ENCODE assay signal across 8 mouse cellular contexts in genomic region chr4:133574070-133574842, GRCm38 (mm10). TPM values are rescaled to one million over a fixed set of nuclear protein-coding genes. Genes with fewer than 3 reads are reported as not detected.
DNase-seq lines count a peak whose midpoint lies in the region; ATAC-seq and TF ChIP-seq lines count a peak whose summit lies in the region.

Gene Gpatch3 (plus strand): TSS chr4:133574745.

- H3K4me3 ChIP-seq in C2C12 (ENCODE audit: insufficient read depth, poor library complexity, severe bottlenecking) = peak within 1 kb of the TSS; percentile 76
- H3K4me3 ChIP-seq in erythroblast, embryonic 14.5 days (replicated peaks) = peak within 1 kb of the TSS; percentile 88
- H3K4me3 ChIP-seq in heart, embryonic 13.5 days = peak within 1 kb of the TSS; percentile 100
- H3K4me3 ChIP-seq in liver, embryonic 12.5 days = peak within 1 kb of the TSS; percentile 96
- peak within 1 kb of the TSS; percentile 96 for H3K4me3 ChIP-seq in stomach, embryonic 15.5 days (replicated peaks)

- peaks cover 19% of the 10 kb centered on the region for H3K79me2 ChIP-seq in C2C12 (ENCODE audit: control insufficient read depth, insufficient read depth)

- H3K9ac ChIP-seq in heart, embryonic 13.5 days = peak within 1 kb of the TSS; percentile 94
- H3K9ac ChIP-seq in liver, embryonic 12.5 days = peak within 1 kb of the TSS; percentile 89
- H3K9ac ChIP-seq in stomach, embryonic 15.5 days = peak within 1 kb of the TSS; percentile 86

- H3K9me3 ChIP-seq in erythroblast, embryonic 14.5 days (ENCODE audit: control insufficient read depth, low read length) = 0 out of 2 replicates have a peak, but pooled peaks cover 2% of the 10 kb centered on the region
- H3K9me3 ChIP-seq in heart, embryonic 13.5 days = 0 out of 2 replicates have a peak, but pooled peaks cover 4% of the 10 kb centered on the region
- H3K9me3 ChIP-seq in liver, embryonic 12.5 days (replicated peaks) = no peaks in the 10 kb centered on the region
- H3K9me3 ChIP-seq in stomach, embryonic 15.5 days = no peaks in the 10 kb centered on the region

- DNase-seq in brain, embryonic 14.5 days (ENCODE audit: low read depth) = peak; percentile 97
- peak; percentile 96 for DNase-seq in kidney, postnatal 10 days
- DNase-seq in natural killer cell, adult 2 months (ENCODE audit: low spot score in 2 of 2) = peak; percentile 87 to 90

- no peaks in the 10 kb centered on the region for H3K27me3 ChIP-seq in C2C12 (ENCODE audit: control insufficient read depth, insufficient read depth, insufficient read length)
- no peaks in the 10 kb centered on the region for H3K27me3 ChIP-seq in erythroblast, embryonic 14.5 days (ENCODE audit: control insufficient read depth)
- no peaks in the 10 kb centered on the region for H3K27me3 ChIP-seq in heart, embryonic 13.5 days (replicated peaks)
- no peaks in the 10 kb centered on the region for H3K27me3 ChIP-seq in liver, embryonic 12.5 days (replicated peaks)
- H3K27me3 ChIP-seq in stomach, embryonic 15.5 days (replicated peaks) = no peaks in the 10 kb centered on the region

- H3K4me1 ChIP-seq in erythroblast, embryonic 14.5 days (ENCODE audit: control insufficient read depth) = peaks cover 26% of the 10 kb centered on the region
- H3K4me1 ChIP-seq in heart, embryonic 13.5 days = peaks cover 18% of the 10 kb centered on the region
- peaks cover 25% of the 10 kb centered on the region for H3K4me1 ChIP-seq in liver, embryonic 12.5 days
- H3K4me1 ChIP-seq in stomach, embryonic 15.5 days = peaks cover 8% of the 10 kb centered on the region

- H3K79me3 ChIP-seq in C2C12 (ENCODE audit: low read depth) = no peaks in the 10 kb centered on the region

- H3K36me3 ChIP-seq in C2C12 (ENCODE audit: control insufficient read depth, insufficient read depth) = peaks cover 10% of the 10 kb centered on the region
- H3K36me3 ChIP-seq in erythroblast, embryonic 14.5 days (ENCODE audit: control insufficient read depth) = peaks cover 17% of the 10 kb centered on the region
- peaks cover 19% of the 10 kb centered on the region for H3K36me3 ChIP-seq in heart, embryonic 13.5 days
- H3K36me3 ChIP-seq in liver, embryonic 12.5 days = peaks cover 16% of the 10 kb centered on the region
- H3K36me3 ChIP-seq in stomach, embryonic 15.5 days = peaks cover 14% of the 10 kb centered on the region

- peak; percentile 76 for ATAC-seq in heart, embryonic 13.5 days (ENCODE audit: extremely low read depth, insufficient number of reproducible peaks, low FRiP score, low TSS enrichment)
- ATAC-seq in liver, embryonic 12.5 days = peak; percentile 85
- peak; percentile 75 for ATAC-seq in stomach, embryonic 15.5 days (ENCODE audit: insufficient read depth, low FRiP score, low read depth)

- no peak for TF ChIP-seq CTCF in C2C12 (IDR thresholded peaks at IDR 0.05; ENCODE audit: control insufficient read depth, insufficient read depth, insufficient read length)
- TF ChIP-seq CTCF in brain, embryonic 14.5 days (IDR thresholded peaks at IDR 0.05; ENCODE audit: borderline replicate concordance, extremely low read depth, insufficient read depth, insufficient read length) = peak; percentile 19; the same call in 1 of the 2 replicates

- WGBS in heart, embryonic 13.5 days = 7% methylated on average over 44 of the region's 44 CpGs
- WGBS in liver, embryonic 12.5 days (ENCODE audit: insufficient replicate concordance) = 5% methylated on average over 44 of the region's 44 CpGs
- WGBS in stomach, embryonic 15.5 days = 5% methylated on average over 44 of the region's 44 CpGs

- H3K4me2 ChIP-seq in heart, embryonic 13.5 days = peak within 1 kb of the TSS; percentile 96
- peak within 1 kb of the TSS; percentile 94 for H3K4me2 ChIP-seq in liver, embryonic 12.5 days
- H3K4me2 ChIP-seq in stomach, embryonic 15.5 days = peak within 1 kb of the TSS; percentile 95

- H3K27ac ChIP-seq in heart, embryonic 13.5 days (replicated peaks) = peak within 1 kb of the TSS; percentile 83
- peak within 1 kb of the TSS; percentile 92 for H3K27ac ChIP-seq in liver, embryonic 12.5 days
- H3K27ac ChIP-seq in stomach, embryonic 15.5 days = peak within 1 kb of the TSS; percentile 81

- peak within 1 kb of the TSS; percentile 95 for H3ac ChIP-seq in C2C12 (ENCODE audit: control insufficient read depth, insufficient read length, low read depth)

- TF ChIP-seq POLR2A in brain, embryonic 14.5 days (IDR thresholded peaks at IDR 0.05; ENCODE audit: borderline replicate concordance, extremely low read depth, insufficient read depth, insufficient read length, poor library complexity, severe bottlenecking) = peak; percentile 47; the same call in 1 of the 2 replicates

TF ChIP-seq in C2C12, 6 proteins besides CTCF, POLR2A, EP300 and RAD21:
- TF ChIP-seq FOSL1 (IDR thresholded peaks at IDR 0.05; ENCODE audit: insufficient read depth, low read length, poor library complexity, severe bottlenecking) (no peak), MYOG (IDR thresholded peaks at IDR 0.05; ENCODE audit: control insufficient read depth, extremely low read depth, insufficient read length) (no peak), MYOD1 (IDR thresholded peaks at IDR 0.05; ENCODE audit: control insufficient read depth, insufficient read length, low read depth) (no peak), USF1 (IDR thresholded peaks at IDR 0.05; ENCODE audit: low read depth) (peak; percentile 98), CEBPB (IDR thresholded peaks at IDR 0.05; ENCODE audit: low read depth) (no peak), MAX (IDR thresholded peaks at IDR 0.05) (peak; percentile 76)

RNA-seq across cellular contexts. Expression of gene Gpatch3, which starts in this region (rescaled TPM):
- 6.9 TPM for polyA plus RNA-seq in C2C12 (2012; fragmentation: generic; extraction: Trizol)
- polyA plus RNA-seq in brain, embryonic 14.5 days (2012; rRNA removed) = 5.9 and 7.5 TPM in 2 replicates
- 1.2 and 1.6 TPM in 2 replicates for polyA plus RNA-seq in erythroblast, embryonic 14.5 days (2012)
- polyA plus RNA-seq in heart, embryonic 13.5 days (2015; fragmentation: Nextera tagmentation; extraction: Ambion mirVana) = 5.0 and 5.3 TPM in 2 replicates
- 7.8 and 8.9 TPM in 2 replicates for polyA plus RNA-seq in liver, embryonic 12.5 days (2016; fragmentation: Nextera tagmentation; extraction: Ambion mirVana)
- 6.2 and 6.5 TPM in 2 replicates for polyA plus RNA-seq in stomach, embryonic 15.5 days (2015; fragmentation: Nextera tagmentation; extraction: Ambion mirVana)

Comparison
In these comparisons a context has a peak if more than half of its experiments do, and no peak if none do; other contexts are left out.
1. Peak in every context shown above with its lines: DNase-seq, ATAC-seq, H3K4me3 ChIP-seq and H3K27ac ChIP-seq.